Mouse (Mus musculus): Measurements from ENCODE around the gene Tpi1.
"Not testable (repeated sequence)": the region's sequence is repeated elsewhere in the genome, so short reads cannot be mapped to it uniquely, and the experiment has no call there.

Tpi1 gene

DNA sequence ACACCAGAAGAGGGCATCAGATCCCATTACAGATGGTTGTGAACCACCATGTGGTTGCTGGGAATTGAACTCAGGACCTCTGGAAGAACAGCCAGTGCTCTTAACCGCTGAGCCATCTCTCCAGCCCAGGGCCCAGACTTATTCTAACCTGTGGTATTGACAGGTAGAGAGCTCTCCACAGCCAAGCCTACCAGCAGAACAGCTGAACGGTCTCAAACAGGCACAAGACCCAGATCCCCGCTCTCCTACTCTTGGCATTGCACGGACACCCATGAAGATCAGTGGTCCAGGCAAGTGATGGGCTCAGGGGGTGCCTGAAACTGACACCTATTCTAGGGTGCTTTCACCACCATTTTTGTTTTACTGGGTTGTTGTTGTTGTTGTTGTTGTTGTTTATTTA, 17.1 kb upstream of the Tpi1 start:
- DNase-seq (ENCODE audit: low read depth), result not testable (repeated sequence)

GRCm38 (mm10) chr6:124829799-124830700, 16.0 kb upstream of the Tpi1 start:
- peak; percentile 95 for DNase-seq (ENCODE audit: low read depth)

DNA sequence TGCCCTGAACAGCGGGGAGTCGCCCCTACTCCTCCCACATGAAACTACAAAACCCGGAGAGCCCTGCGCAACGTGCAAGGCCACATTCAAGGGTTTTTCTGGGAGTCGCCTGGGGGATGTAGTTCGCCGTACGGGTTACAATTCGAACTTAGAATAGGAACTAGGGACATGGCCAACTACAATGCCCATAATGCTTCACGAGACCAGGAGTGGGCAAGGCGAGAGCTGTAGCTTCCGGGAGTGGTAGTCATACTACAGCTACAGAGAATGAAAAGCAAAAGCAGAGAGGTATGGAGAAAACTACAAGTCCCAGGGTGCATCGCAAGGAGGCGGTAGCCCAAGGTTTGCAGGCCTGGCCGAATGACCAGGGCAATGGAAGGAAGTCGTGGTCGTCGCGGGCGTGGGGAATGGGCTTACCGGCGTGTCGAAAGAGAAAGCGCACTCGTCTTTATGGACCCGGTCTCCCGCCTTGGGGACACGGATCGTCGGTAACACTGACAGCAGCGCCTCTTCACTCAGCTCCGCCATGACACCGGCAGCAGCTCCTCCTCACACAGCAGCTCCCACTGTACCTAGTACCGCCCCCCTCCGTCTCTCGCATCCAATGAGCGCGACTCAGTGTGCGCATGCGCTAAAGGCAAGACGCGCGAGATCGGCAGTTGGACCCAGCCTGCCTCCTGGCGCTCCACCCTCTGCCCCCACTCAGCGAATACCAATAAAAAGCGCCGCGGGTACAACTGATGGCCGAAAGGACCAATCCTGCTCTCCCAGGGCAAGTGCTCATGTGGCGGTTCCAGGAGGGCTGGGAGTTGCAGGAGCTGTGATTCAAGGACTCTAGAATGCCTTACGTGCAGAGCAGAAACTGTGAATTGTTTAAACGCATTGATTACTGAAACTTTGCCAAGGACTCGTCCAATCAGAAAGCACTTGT, 15.0 kb upstream of the Tpi1 start, which contains the start of the genes Usp5 and Cdca3:
Gene Usp5 (minus strand): TSS at position 617 of the 931 bp plus-strand sequence.
Gene Cdca3 (plus strand): TSS at position 680 of the 931 bp plus-strand sequence.
- DNase-seq (ENCODE audit: low read depth), result peak; percentile 100

GRCm38 (mm10) chr6:124828101-124828592, 14.1 kb upstream of the Tpi1 start:
- no peak for DNase-seq (ENCODE audit: low read depth)

- no peak for DNase-seq (ENCODE audit: low read depth)
Observed at GRCm38 (mm10) chr6:124822049-124822448, 8.0 kb upstream of the Tpi1 start.

GRCm38 (mm10) chr6:124820891-124821290, 6.8 kb upstream of the Tpi1 start:
- no peak for DNase-seq (ENCODE audit: low read depth)

DNA sequence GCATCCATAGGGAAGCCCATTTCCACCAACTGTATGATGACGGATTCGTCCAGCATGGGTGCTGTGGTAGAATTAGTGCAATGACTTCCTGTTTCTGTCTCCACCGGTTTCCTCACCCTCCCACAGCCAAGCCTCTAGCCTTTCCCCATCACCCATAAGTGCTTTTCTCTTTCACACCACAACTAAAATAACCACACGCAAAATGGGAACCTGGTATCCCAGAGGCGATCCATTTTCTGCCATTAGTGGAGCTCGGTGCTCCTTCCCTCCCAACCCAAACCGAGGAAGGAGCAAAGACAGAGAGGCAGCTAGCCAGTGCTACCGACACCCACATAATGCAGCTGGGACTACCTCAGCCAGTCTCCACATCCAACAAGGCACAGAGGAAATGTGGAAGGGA, 3.9 kb upstream of the Tpi1 start:
- no peak for DNase-seq (ENCODE audit: low read depth)

- DNase-seq (ENCODE audit: low read depth), result no peak
Observed at GRCm38 (mm10) chr6:124817563-124817962, 3.5 kb upstream of the Tpi1 start.

DNA sequence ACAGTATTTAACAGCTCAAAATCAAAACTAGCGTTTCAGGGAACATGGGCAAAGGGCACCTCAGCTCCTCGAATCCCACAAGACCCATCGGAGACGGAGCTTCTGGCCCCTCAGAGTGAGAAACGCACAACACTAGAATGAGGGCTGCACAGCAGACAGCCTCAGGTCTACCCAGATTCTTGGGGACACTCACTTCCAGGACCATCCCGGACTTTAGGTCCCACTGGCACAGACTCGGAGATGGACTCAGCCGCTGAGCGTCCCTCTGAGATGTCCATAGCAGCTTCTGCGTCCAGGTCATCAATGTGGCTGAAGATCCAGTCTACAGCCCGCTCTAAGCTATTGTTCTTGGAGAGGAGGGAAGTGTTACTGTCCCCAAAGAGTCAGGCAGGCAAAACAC, 3.0 kb upstream of the Tpi1 start:
- no peak for DNase-seq (ENCODE audit: low read depth)

DNA sequence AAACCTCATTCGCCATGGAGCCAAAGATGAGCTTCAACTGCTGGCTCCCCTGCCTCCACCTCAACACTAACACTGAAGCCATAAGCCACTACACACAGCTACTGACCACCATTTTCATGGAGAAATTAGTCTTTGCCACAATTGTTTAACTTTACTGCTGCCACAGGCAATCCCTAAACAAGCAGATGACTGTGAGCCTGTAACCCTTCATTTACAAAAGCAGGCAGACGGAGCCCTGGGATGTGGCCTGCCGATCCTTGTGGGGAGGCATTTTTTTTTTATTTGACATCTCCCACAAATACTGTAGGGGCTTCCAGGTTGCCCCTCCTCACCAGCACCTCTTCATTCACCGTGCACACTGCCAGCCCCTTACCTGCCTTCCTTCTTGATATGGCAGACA, 2.5 kb upstream of the Tpi1 start:
- no peak for DNase-seq (ENCODE audit: low read depth)

DNA sequence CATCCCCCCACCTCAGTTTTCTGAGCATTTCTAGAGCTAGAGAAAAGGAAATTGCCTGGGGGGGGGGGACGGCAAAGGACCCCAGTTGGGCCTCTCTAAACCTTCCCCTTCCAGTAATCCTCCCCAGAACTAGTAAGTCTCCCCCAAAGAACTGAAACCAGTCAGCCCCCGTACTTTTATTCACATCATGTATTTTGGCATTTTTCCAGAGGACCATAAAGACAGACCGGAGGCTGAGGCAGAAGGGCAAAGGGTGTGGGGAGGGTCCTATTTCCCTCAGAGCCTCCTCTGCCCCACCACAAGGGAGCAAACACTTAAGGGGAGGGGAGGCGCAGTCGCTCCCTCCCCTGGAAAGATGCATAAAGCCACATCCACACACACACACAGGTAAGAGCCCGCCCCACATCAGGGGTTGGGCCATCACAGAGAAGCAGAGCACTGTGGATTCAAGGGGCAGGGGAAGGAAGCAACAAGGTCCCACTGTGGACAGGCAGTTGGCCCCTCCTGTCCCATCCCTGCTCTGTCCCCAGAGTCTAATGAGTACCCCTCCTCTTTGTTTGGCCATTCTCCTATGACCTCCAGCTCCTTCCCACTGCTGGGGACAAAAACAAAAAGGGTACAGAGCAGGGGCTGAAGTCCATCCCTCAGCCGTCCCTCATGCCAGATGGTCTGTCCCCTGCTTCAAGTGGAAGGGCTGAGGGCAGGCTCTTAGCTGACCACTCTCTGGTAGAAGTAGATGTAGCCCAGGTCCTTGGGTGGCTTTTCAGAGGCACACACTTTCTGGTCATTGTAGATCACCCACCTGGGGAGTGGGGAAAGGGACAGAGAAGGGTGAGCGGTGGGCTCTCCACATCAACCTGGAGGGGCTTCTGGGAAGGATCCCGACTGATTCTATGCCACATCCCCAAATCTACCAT, 1.0 kb upstream of the Tpi1 start:
- DNase-seq (ENCODE audit: low read depth), result no peak

DNA sequence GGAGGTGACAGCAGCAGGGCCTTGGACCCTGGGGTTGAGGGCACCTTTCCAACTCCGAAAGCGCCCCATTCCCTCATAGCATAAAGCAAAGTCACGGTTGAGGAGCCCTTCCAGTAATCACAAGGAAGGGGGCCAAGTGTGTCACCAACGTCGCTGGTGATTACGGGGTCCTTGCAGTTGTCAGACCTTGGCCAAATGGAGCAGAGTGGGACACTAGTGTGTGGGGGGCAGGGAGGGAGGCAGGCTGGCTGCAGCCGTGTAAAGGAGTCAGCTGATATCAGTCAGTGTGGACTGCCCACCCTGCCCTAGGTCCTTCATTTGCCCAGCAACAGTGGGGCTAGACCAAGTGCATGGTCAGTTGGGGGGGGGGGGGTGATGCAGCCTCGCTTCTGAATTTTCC, 352 bp upstream of the Tpi1 start:
- no peak for DNase-seq (ENCODE audit: low read depth)

GRCm38 (mm10) chr6:124813496-124813895, 600 bp downstream of the Tpi1 start:
- DNase-seq (ENCODE audit: low read depth), result no peak

- no peak for DNase-seq (ENCODE audit: low read depth)
Observed at GRCm38 (mm10) chr6:124812848-124813247, 1.2 kb downstream of the Tpi1 start.

DNA sequence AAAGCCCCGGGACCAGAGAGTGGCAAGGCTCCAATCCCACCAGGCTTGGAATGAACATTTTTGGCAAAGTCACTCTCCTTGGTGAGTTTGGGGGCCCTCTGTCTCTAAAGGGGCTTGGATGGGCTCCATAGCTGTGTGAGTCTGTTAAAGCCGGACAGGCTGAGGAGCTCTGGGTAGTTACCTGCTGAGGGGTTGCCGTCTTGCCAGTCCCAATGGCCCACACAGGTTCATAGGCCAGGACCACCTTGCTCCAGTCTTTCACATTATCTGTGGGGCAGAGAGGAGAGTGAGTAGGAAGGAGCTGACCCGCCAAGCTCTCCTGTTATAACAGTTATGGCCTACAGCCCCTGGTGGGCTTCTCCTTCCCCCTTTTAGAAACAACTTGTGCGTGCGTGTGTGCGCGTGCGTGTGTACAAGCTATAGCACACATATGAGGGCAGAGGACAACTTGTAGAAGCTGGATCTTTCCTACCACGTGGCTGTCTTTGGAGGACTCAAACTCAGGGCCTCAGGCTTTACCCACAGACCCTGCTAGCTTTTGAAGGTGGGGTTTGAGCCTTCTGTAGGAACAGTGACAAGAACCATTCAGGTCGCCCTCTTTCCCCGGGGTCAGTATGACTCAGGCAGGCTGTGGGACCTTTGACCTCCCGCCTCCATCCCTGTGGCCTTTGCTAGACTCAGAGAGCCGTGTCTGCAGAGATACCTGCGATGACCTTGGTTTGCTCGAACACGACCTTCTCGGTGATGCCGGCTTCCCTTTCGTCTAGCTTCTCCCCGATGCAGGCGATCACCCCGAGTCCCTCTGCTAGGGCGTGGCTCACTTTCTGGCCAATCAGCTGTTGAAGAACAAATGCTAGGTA, 2.2 kb downstream of the Tpi1 start:
- DNase-seq (ENCODE audit: low read depth), result no peak

DNA sequence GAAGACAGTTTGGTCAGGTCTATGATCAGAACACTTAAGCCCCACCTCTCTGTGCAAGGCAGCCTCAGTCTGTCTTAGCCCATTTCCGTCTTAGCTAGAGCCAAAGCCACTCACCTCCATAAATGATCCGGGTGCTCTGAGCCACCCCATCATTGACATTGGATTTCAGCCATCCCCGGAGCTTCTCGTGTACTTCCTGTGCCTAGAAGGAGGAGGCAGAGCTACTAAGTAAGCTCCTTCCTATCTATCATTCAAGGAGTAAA, 2.8 kb downstream of the Tpi1 start:
- DNase-seq (ENCODE audit: low read depth), result no peak

DNA sequence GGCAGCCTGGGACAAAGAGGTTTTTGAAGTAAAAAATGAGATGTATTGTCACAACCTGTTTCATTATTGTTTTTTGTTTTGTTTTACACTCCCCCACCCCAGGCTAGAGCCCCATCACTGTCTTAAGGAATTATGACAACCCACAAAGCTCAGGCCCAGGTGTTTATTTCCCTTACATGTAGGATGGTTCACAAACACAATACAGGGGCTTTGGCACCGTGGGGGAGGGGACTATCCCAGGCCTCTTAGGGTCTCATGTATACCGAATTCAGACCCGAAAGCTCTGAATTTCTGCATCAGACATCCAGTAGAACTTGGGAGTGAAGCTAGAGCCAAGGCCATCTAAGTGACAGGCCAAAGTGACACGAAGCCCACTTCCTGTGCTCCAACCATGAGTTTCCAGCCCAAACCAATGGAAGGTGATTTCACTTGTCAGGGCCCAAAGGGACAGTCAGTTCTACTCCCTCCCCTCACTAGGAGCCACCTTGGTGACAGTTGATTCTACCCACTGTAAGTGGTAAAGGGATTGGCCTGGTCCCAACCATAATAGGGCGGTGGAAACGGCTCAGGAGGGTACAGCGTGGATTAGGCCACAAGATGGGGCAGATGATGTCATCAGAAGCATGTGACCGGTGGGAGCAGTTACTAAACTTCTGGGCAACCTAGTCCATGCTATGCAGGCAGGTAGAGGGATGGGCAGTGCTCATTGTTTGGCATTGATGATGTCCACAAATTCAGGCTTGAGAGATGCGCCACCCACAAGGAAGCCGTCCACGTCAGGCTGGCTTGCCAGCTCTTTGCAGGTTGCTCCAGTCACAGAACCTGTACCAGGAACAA, 3.3 kb downstream of the Tpi1 start:
- DNase-seq (ENCODE audit: low read depth), result not testable (repeated sequence)

DNA sequence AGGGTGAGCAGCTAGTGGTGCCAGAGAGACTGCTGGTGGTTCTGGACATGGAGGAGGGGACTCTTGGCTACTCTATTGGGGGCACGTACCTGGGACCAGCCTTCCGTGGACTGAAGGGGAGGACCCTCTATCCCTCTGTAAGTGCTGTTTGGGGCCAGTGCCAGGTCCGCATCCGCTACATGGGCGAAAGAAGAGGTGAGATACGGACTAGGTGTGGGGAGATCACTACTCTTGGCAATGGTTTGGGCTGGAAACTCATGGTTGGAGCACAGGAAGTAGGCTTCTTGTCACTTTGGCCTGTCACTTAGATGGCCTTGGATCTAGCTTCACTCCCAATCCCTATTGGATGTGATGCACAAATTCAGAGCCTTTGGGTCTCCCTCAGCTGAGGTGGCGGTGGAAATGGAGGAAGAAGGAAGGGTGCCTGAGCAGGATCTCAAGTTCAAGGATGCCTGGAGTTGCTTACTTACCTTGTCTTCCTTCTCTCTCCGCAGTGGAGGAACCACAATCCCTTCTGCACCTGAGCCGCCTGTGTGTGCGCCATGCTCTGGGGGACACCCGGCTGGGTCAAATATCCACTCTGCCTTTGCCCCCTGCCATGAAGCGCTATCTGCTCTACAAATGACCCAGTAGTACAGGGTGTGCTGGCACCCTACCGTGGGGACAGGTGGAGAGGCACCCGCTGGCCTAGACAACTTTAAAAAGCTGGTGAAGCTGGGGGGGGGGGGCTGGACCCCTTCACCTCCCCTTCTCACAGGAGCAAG, 4.1 kb downstream of the Tpi1 start:
- no peak for DNase-seq (ENCODE audit: low read depth)
